Mouse (Mus musculus) MEL (cell line): ENCODE data around the gene Prkag2. TPM values are rescaled to one million over a fixed set of nuclear protein-coding genes. Genes with fewer than 3 reads are reported as not detected.

Experiments
- DNase-seq: peaks from one replicate; pipeline ENCODE4 v3.0.0; 2011; ENCODE audit warnings: low read depth, low spot score
- H3K27ac ChIP-seq: 2 replicates; pipeline ENCODE4 v1.5.1; 2012; ENCODE audit warnings: low read depth, mild to moderate bottlenecking, control low read depth, low read length, moderate library complexity; ENCODE audit not compliant: control insufficient read depth
- H3K27me3 ChIP-seq, 2 experiments: fragments of 150-350 bp in 1 of 2; sonication (generic) in 1 of 2; 2 replicates each; pipeline ENCODE4 v1.6.1; 2012; ENCODE audit warnings: low read length in 2 of 2, mild to moderate bottlenecking in 2 of 2, improper control_type of control experiment in 1 of 2, moderate library complexity in 1 of 2; ENCODE audit not compliant: insufficient read depth in 2 of 2, control insufficient read depth in 1 of 2
- H3K36me3 ChIP-seq, 2 experiments: 2 replicates each; pipeline ENCODE4 v1.6.1; 2012 to 2014; ENCODE audit warnings: low read length in 2 of 2, improper control_type of control experiment in 1 of 2, inconsistent platforms in 1 of 2, mild to moderate bottlenecking in 1 of 2; ENCODE audit not compliant: insufficient read depth in 2 of 2, control insufficient read depth in 1 of 2
- H3K4me1 ChIP-seq, 2 experiments: fragments of 150-350 bp in 1 of 2; sonication (generic) in 1 of 2; 2 replicates each; pipeline ENCODE4 v1.6.1; 2012; ENCODE audit warnings: low read length in 2 of 2, improper control_type of control experiment in 1 of 2, mild to moderate bottlenecking in 1 of 2; ENCODE audit not compliant: insufficient read depth in 2 of 2, control insufficient read depth in 1 of 2
- H3K4me3 ChIP-seq, 2 experiments: fragments of 150-350 bp in 1 of 2; sonication (generic) in 1 of 2; 2 replicates each; pipeline ENCODE4 v1.5.1; 2012; ENCODE audit warnings: low read depth in 2 of 2, low read length in 2 of 2, mild to moderate bottlenecking in 2 of 2, moderate library complexity in 2 of 2, control low read depth in 1 of 2, improper control_type of control experiment in 1 of 2; ENCODE audit not compliant: control insufficient read depth in 1 of 2, insufficient read depth in 1 of 2
- H3K79me2 ChIP-seq: 2 replicates; pipeline ENCODE4 v1.6.1; 2012; ENCODE audit warnings: mild to moderate bottlenecking, low read length, moderate library complexity; ENCODE audit not compliant: control insufficient read depth, poor library complexity, insufficient read depth
- H3K9ac ChIP-seq: 2 replicates; pipeline ENCODE4 v1.6.1; 2012; ENCODE audit warnings: low read depth, mild to moderate bottlenecking, control low read depth, low read length, moderate library complexity; ENCODE audit not compliant: control insufficient read depth, poor library complexity, severe bottlenecking
- H3K9me3 ChIP-seq: fragments of 150-350 bp; sonication (generic); replicated peaks from 2 replicates; pipeline ENCODE4 v1.6.1; 2012; ENCODE audit warnings: mild to moderate bottlenecking, low read length, improper control_type of control experiment, moderate library complexity; ENCODE audit not compliant: insufficient read depth
- BHLHE40 ChIP-seq: IDR thresholded peaks from 2 replicates; pipeline ENCODE4 v1.6.1; 2012; ENCODE audit warnings: low read depth, mild to moderate bottlenecking, inconsistent platforms, low read length, improper control_type of control experiment, borderline replicate concordance
- CTCF ChIP-seq, 3 experiments: IDR thresholded peaks in 2 of 3; conservative IDR thresholded peaks in 1 of 3; 2 replicates each; pipeline ENCODE4 v1.5.1; 2011 to 2012; ENCODE audit warnings: low read length in 3 of 3, low read depth in 2 of 3, mild to moderate bottlenecking in 2 of 3, improper control_type of control experiment in 1 of 3, inconsistent platforms in 1 of 3, mixed read lengths in 1 of 3, moderate library complexity in 1 of 3; ENCODE audit not compliant: control insufficient read depth in 1 of 3, insufficient read depth in 1 of 3, poor library complexity in 1 of 3, severe bottlenecking in 1 of 3
- EP300 ChIP-seq, 2 experiments: IDR thresholded peaks; 2 replicates each; pipeline ENCODE4 v1.6.1; 2011; ENCODE audit warnings: improper control_type of control experiment in 2 of 2, low read length in 2 of 2, low read depth in 1 of 2, mild to moderate bottlenecking in 1 of 2
- ETS1 ChIP-seq: IDR thresholded peaks from 2 replicates; pipeline ENCODE4 v1.6.1; 2012; ENCODE audit warnings: low read depth, mild to moderate bottlenecking, inconsistent platforms, low read length, improper control_type of control experiment, moderate library complexity
- GABPA ChIP-seq: IDR thresholded peaks from 2 replicates; pipeline ENCODE4 v1.6.1; 2012; ENCODE audit warnings: low read depth, mild to moderate bottlenecking, inconsistent platforms, low read length, improper control_type of control experiment, moderate library complexity
- HCFC1 ChIP-seq: IDR thresholded peaks from 2 replicates; pipeline ENCODE4 v1.6.1; 2012; ENCODE audit warnings: low read depth, mild to moderate bottlenecking, inconsistent platforms, low read length, improper control_type of control experiment, moderate library complexity
- JUND ChIP-seq: IDR thresholded peaks from 2 replicates; pipeline ENCODE4 v1.6.1; 2011; ENCODE audit warnings: low read depth, mild to moderate bottlenecking, improper control_type of control experiment, low read length
- POLR2AphosphoS5 ChIP-seq: IDR thresholded peaks from 2 replicates; pipeline ENCODE4 v1.6.1; 2012; ENCODE audit warnings: low read depth, borderline replicate concordance, mild to moderate bottlenecking, inconsistent platforms, low read length, moderate library complexity, mixed read lengths
- RAD21 ChIP-seq: IDR thresholded peaks from 2 replicates; pipeline ENCODE4 v1.6.1; 2011; ENCODE audit warnings: mild to moderate bottlenecking, low read depth, low read length, improper control_type of control experiment
- RCOR1 ChIP-seq: IDR thresholded peaks from 2 replicates; pipeline ENCODE4 v1.6.1; 2012; ENCODE audit warnings: low read depth, mild to moderate bottlenecking, inconsistent platforms, low read length, improper control_type of control experiment
- SIN3A ChIP-seq: IDR thresholded peaks from 2 replicates; pipeline ENCODE4 v1.6.1; 2012; ENCODE audit warnings: low read length, improper control_type of control experiment, inconsistent platforms
- TBP ChIP-seq: IDR thresholded peaks from 2 replicates; pipeline ENCODE4 v1.8.0; 2011; ENCODE audit warnings: low read depth, low read length, improper control_type of control experiment
- TCF12 ChIP-seq: IDR thresholded peaks from 2 replicates; pipeline ENCODE4 v1.6.1; 2014; ENCODE audit warnings: low read depth, mild to moderate bottlenecking, inconsistent platforms, low read length, improper control_type of control experiment, moderate library complexity
- USF2 ChIP-seq, 2 experiments: IDR thresholded peaks; 2 replicates each; pipeline ENCODE4 v1.6.1; 2011 to 2012; ENCODE audit warnings: improper control_type of control experiment in 2 of 2, low read length in 2 of 2, borderline replicate concordance in 1 of 2, inconsistent platforms in 1 of 2, low read depth in 1 of 2, mild to moderate bottlenecking in 1 of 2; ENCODE audit not compliant: insufficient read depth in 1 of 2
- ZC3H11A ChIP-seq: IDR thresholded peaks from 2 replicates; pipeline ENCODE4 v1.6.1; 2012; ENCODE audit warnings: low read depth, mild to moderate bottlenecking, inconsistent platforms, low read length, improper control_type of control experiment
- ZNF384 ChIP-seq: IDR thresholded peaks from 2 replicates; pipeline ENCODE4 v1.6.1; 2012; ENCODE audit warnings: low read depth, mild to moderate bottlenecking, inconsistent platforms, low read length, improper control_type of control experiment
- polyA plus RNA-seq, 2 experiments: library from polyadenylated mRNA; stranded (reverse) in 1 of 2; unstranded in 1 of 2; fragments of >175 nt in 1 of 2; fragments of >200 nt in 1 of 2; gene quantifications; 2 replicates each; pipeline versions ENCODE4 v1.2.1 to v1.2.4; 2012; ENCODE audit warnings: low replicate concordance in 2 of 2, low read depth in 1 of 2; ENCODE audit not compliant: insufficient read length in 2 of 2, insufficient read depth in 1 of 2, missing spikeins in 1 of 2
- total RNA-seq: library from RNA; depleted of rRNA; stranded (reverse); fragments of 300-350 nt; gene quantifications from 2 replicates; pipeline ENCODE4 v1.2.3, GENCODE M21; 2012

The Prkag2 gene
- total and polyA plus RNA-seq, 3 experiments = 8.0 to 27.9 TPM; not detected in 1

DNA sequence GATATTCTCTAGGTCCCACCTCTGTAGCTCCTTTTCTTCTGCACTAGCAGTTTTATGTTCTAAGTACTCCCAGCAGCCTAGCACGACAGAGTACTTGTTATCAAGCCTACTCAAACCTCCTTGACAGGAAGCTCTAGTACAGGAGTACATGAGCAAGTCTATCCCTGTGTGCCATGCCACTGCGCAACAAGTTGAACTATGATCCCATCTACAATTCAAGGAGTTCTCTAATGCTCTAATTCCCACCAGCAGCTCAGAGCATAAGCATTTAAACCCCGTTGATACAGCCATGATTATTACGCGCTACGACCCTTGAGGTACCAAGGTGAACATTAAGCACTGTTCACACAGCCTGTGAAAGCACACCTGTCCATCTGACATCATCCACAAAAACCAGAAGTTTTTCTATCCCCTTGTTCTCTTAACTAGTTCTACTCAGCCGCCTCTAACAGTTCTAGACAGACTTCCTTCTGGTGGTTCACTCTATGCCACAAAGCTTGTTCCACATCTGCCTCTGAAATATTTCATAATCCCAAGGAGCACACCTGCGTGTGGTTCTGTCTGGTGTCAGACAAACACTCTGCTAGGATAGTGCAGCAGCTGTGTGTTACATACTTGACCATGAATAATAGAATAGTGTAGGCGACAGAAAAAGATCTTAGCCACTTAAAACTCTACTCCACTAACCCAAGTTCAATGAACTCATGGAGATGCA is 274.2 kb downstream of the Prkag2 start:
- H3K4me1 ChIP-seq = peaks cover 11 to 12% of the 10 kb centered on the region in 2 experiments
- H3K27ac ChIP-seq = no peak overlapping the region
- TF ChIP-seq RAD21 (no peak), TBP (no peak), BHLHE40 (no peak)
- no peaks in the 10 kb centered on the region for H3K27me3 ChIP-seq
- H3K79me2 ChIP-seq = peaks cover 69% of the 10 kb centered on the region
- no peak overlapping the region for H3K9ac ChIP-seq
- no peak for DNase-seq
- H3K36me3 ChIP-seq = peaks cover 5 to 22% of the 10 kb centered on the region in 2 experiments
- H3K9me3 ChIP-seq = no peaks in the 10 kb centered on the region
- H3K4me3 ChIP-seq = no peak overlapping the region

- peaks cover 5 to 22% of the 10 kb centered on the region in 2 experiments for H3K36me3 ChIP-seq
- H3K4me3 ChIP-seq = no peak overlapping the region
- no peak overlapping the region for H3K27ac ChIP-seq
- no peak for DNase-seq
- no peaks in the 10 kb centered on the region for H3K9me3 ChIP-seq
- H3K27me3 ChIP-seq = no peaks in the 10 kb centered on the region
- H3K4me1 ChIP-seq = peaks cover 11 to 12% of the 10 kb centered on the region in 2 experiments
- no peak overlapping the region for H3K9ac ChIP-seq
- H3K79me2 ChIP-seq = peaks cover 68% of the 10 kb centered on the region
- TF ChIP-seq POLR2AphosphoS5 = no peak
- no peak for TF ChIP-seq RAD21
- TF ChIP-seq JUND = no peak
- no peak for TF ChIP-seq TCF12
- no peak for TF ChIP-seq ZNF384
- no peak for TF ChIP-seq SIN3A
- no peak for TF ChIP-seq RCOR1
- no peak for TF ChIP-seq CTCF (IDR thresholded peaks at IDR 0.05 in 2 of 3, conservative IDR thresholded peaks at IDR 0.05 in 1 of 3; ENCODE audit: control insufficient read depth in 1 of 3, insufficient read depth in 1 of 3, low read depth in 2 of 3, low read length in 3 of 3, poor library complexity in 1 of 3, severe bottlenecking in 1 of 3)
- no peak for TF ChIP-seq ZC3H11A
- no peak for TF ChIP-seq ETS1
- TF ChIP-seq EP300 (IDR thresholded peaks at IDR 0.05; ENCODE audit: low read depth in 1 of 2, low read length in 2 of 2) = no peak
- no peak for TF ChIP-seq HCFC1
- no peak for TF ChIP-seq GABPA
- TF ChIP-seq USF2 (IDR thresholded peaks at IDR 0.05; ENCODE audit: borderline replicate concordance in 1 of 2, insufficient read depth in 1 of 2, low read depth in 1 of 2, low read length in 2 of 2) = no peak
Observed at GRCm38 (mm10) chr5:24825365-24826055, 274.9 kb downstream of the Prkag2 start.
